Mouse (Mus musculus) natural killer cell, adult 2 months (primary cell): Measurements from ENCODE around the gene Usp43.

Experiments used
- DNase-seq, 2 experiments: peaks; one replicate each; pipeline ENCODE4 v3.0.0; 2022; ENCODE audit warnings: low spot score in 2 of 2

The Usp43 gene

GRCm38 (mm10) chr11:67808051-67808450 lies 113.9 kb downstream of the Usp43 start:
- DNase-seq = no peak

- no peak for DNase-seq
These were observed 114.9 kb downstream of the Usp43 start for GRCm38 (mm10) chr11:67806832-67807597.

- DNase-seq = no peak
These were observed 116.4 kb downstream of the Usp43 start for GRCm38 (mm10) chr11:67805538-67805937.
